Comparison of ENCODE assay signal across 10 mouse cellular contexts in genomic region chr2:129183561-129184031, GRCm38 (mm10). TPM values are rescaled to one million over a fixed set of nuclear protein-coding genes. Genes with fewer than 3 reads are reported as not detected.
DNase-seq lines count a peak whose midpoint lies in the region; ATAC-seq and TF ChIP-seq lines count a peak whose summit lies in the region.
"Had no signal": no experiment of that assay in that cellular context is flagged by ENCODE, and none has a peak within 500 bp of the region (broad histone marks: within the 10 kb centered on the region; RNA-seq: fewer than 3 reads in every experiment).

No protein-coding gene starts in this region.

- H3K27me3 ChIP-seq in midbrain, postnatal 0 days (ENCODE audit: insufficient read depth, low read length): no peaks in the 10 kb centered on the region
- no peaks in the 10 kb centered on the region for H3K27me3 ChIP-seq in forebrain, embryonic 11.5 days (ENCODE audit: control insufficient read depth, insufficient read depth, low read length)
- H3K27me3 ChIP-seq: embryonic facial prominence, embryonic 12.5 days had no signal

- TF ChIP-seq CTCF in midbrain, postnatal 0 days (IDR thresholded peaks at IDR 0.05): no peak

- no peak overlapping the region for H3K9ac ChIP-seq in midbrain, postnatal 0 days (replicated peaks; ENCODE audit: low read length, poor library complexity, severe bottlenecking)
- H3K9ac ChIP-seq in forebrain, embryonic 11.5 days (ENCODE audit: low read length): no peak overlapping the region
- H3K9ac ChIP-seq: embryonic facial prominence, embryonic 12.5 days had no signal

- DNase-seq in gastrocnemius, postnatal 25 days: peak; percentile 43
- DNase-seq in gastrocnemius, postnatal 4 days (ENCODE audit: low spot score in 2 of 2): no peak
- peak; percentile 90 for DNase-seq in CD4-positive helper T cell, adult 2 months (ENCODE audit: low read depth, low spot score)
- peak; percentile 11 for DNase-seq in heart, postnatal 4 days
- DNase-seq in right cerebral cortex, postnatal 36 days (ENCODE audit: low spot score in 2 of 2): peak; percentile 66 to 75
- DNase-seq in midbrain, postnatal 0 days (ENCODE audit: low spot score): no peak
- no peak for DNase-seq in testis, postnatal 10 days (ENCODE audit: low spot score)
- DNase-seq in forebrain, embryonic 11.5 days (ENCODE audit: low spot score): no peak
- DNase-seq: kidney, postnatal 25 days had no signal

- H3K4me1 ChIP-seq in midbrain, postnatal 0 days (ENCODE audit: insufficient read depth, low read length): no peaks in the 10 kb centered on the region
- no peaks in the 10 kb centered on the region for H3K4me1 ChIP-seq in forebrain, embryonic 11.5 days (replicated peaks; ENCODE audit: control insufficient read depth, insufficient read depth, low read length)

- no peak overlapping the region for H3K4me3 ChIP-seq in midbrain, postnatal 0 days (ENCODE audit: low read depth, low read length)
- no peak overlapping the region for H3K4me3 ChIP-seq in forebrain, embryonic 11.5 days (ENCODE audit: low read depth, low read length)
- H3K4me3 ChIP-seq: embryonic facial prominence, embryonic 12.5 days had no signal

- 80% methylated on average over 14 of the region's 14 CpGs for WGBS in midbrain, postnatal 0 days
- 86% methylated on average over 14 of the region's 14 CpGs for WGBS in forebrain, embryonic 11.5 days

- H3K9me3 ChIP-seq in midbrain, postnatal 0 days (ENCODE audit: low read length): no peaks in the 10 kb centered on the region
- H3K9me3 ChIP-seq in forebrain, embryonic 11.5 days (ENCODE audit: control insufficient read depth, low read length): no peaks in the 10 kb centered on the region
- H3K9me3 ChIP-seq: embryonic facial prominence, embryonic 12.5 days had no signal

- no peaks in the 10 kb centered on the region for H3K36me3 ChIP-seq in midbrain, postnatal 0 days (ENCODE audit: insufficient read depth, low read length)
- no peaks in the 10 kb centered on the region for H3K36me3 ChIP-seq in forebrain, embryonic 11.5 days (ENCODE audit: control insufficient read depth, insufficient read depth, low read length)
- H3K36me3 ChIP-seq: embryonic facial prominence, embryonic 12.5 days had no signal

- no peak overlapping the region for H3K4me2 ChIP-seq in midbrain, postnatal 0 days (ENCODE audit: low read depth, low read length, poor library complexity, severe bottlenecking)
- H3K4me2 ChIP-seq in forebrain, embryonic 11.5 days (ENCODE audit: low read depth, low read length, severe bottlenecking): no peak overlapping the region
- H3K4me2 ChIP-seq: embryonic facial prominence, embryonic 12.5 days had no signal

- no peak overlapping the region for H3K27ac ChIP-seq in midbrain, postnatal 0 days (ENCODE audit: low read depth, low read length)
- H3K27ac ChIP-seq in forebrain, embryonic 11.5 days (ENCODE audit: low read depth, low read length): no peak overlapping the region
- H3K27ac ChIP-seq: embryonic facial prominence, embryonic 12.5 days had no signal

- no peak for ATAC-seq in midbrain, postnatal 0 days (ENCODE audit: low FRiP score)
- no peak for ATAC-seq in forebrain, embryonic 11.5 days (replicated peaks; ENCODE audit: low FRiP score)

RNA-seq across cellular contexts. Expression of gene Slc20a1, which starts 15.0 kb away (rescaled TPM):
- total RNA-seq in gastrocnemius, postnatal 25 days (2021): 10 to 100 TPM in 1 of 2 experiments, 1 to 10 TPM in 1; 5.6 to 11.5 TPM
- total RNA-seq in gastrocnemius, postnatal 4 days (2021): 10 to 100 TPM; 16.9 to 18.7 TPM
- 10 to 100 TPM; 31.3 to 34.4 TPM for total RNA-seq in heart, postnatal 4 days (2021)
- 80.0 and 82.2 TPM in 2 replicates for total RNA-seq in midbrain, postnatal 0 days (2014; rRNA removed)
- 44.9 and 47.7 TPM in 2 replicates for polyA plus RNA-seq in midbrain, postnatal 0 days (2015; fragmentation: Nextera tagmentation; extraction: Ambion mirVana)
- 70.7 and 72.8 TPM in 2 replicates for polyA plus RNA-seq in forebrain, embryonic 11.5 days (2014; fragmentation: Nextera tagmentation; extraction: Ambion mirVana)

RNA-seq across cellular contexts. Expression of gene Chchd5, which starts 54.1 kb away (rescaled TPM):
- total RNA-seq in gastrocnemius, postnatal 25 days (2021): 1 to 10 TPM; 7.4 to 8.4 TPM
- 10 to 100 TPM; 13.5 to 15.2 TPM for total RNA-seq in gastrocnemius, postnatal 4 days (2021)
- total RNA-seq in heart, postnatal 4 days (2021): 10 to 100 TPM in 1 of 2 experiments, 1 to 10 TPM in 1; 9.6 to 10.6 TPM
- total RNA-seq in midbrain, postnatal 0 days (2014; rRNA removed): 12.2 and 23.6 TPM in 2 replicates
- 14.1 and 14.5 TPM in 2 replicates for polyA plus RNA-seq in midbrain, postnatal 0 days (2015; fragmentation: Nextera tagmentation; extraction: Ambion mirVana)
- polyA plus RNA-seq in forebrain, embryonic 11.5 days (2014; fragmentation: Nextera tagmentation; extraction: Ambion mirVana): 24.5 TPM in 2 replicates

Comparison
In these comparisons a context has a peak if more than half of its experiments do, and no peak if none do; other contexts are left out.
1. DNase-seq: peak in gastrocnemius, postnatal 25 days (single experiment), CD4-positive helper T cell, adult 2 months (single experiment), heart, postnatal 4 days (single experiment) and right cerebral cortex, postnatal 36 days (2 of 2); none in gastrocnemius, postnatal 4 days (0 of 2), midbrain, postnatal 0 days (single experiment), testis, postnatal 10 days (single experiment) and forebrain, embryonic 11.5 days (single experiment).